Mouse (Mus musculus): ENCODE measurements around the gene Wrap53. TPM values are rescaled to one million over a fixed set of nuclear protein-coding genes. Genes with fewer than 3 reads are reported as not detected.
"Not testable (repeated sequence)": the region's sequence is repeated elsewhere in the genome, so short reads cannot be mapped to it uniquely, and the experiment has no call there.

Wrap53 gene
- 10 to 100 TPM; 11.8 to 14.3 TPM for total RNA-seq (2021)

GRCm38 (mm10) chr11:69580091-69580514 is at the start of gene Wrap53, which contains the start of gene Trp53:
TSS of gene Wrap53 (minus strand) at chr11:69580255.
TSS of gene Trp53 (plus strand) at chr11:69580359.
- peak; percentile 87 to 89 for DNase-seq

GRCm38 (mm10) chr11:69629802-69630201 is 49.7 kb upstream of the Wrap53 start:
- no peak for DNase-seq

GRCm38 (mm10) chr11:69628286-69628685 is 48.2 kb upstream of the Wrap53 start:
- DNase-seq: peak; percentile 50 to 64

- not testable (repeated sequence) for DNase-seq
These were observed 44.3 kb upstream of the Wrap53 start for GRCm38 (mm10) chr11:69624339-69624738.

- DNase-seq: no peak
These were observed 43.0 kb upstream of the Wrap53 start for GRCm38 (mm10) chr11:69623006-69623405.

GRCm38 (mm10) chr11:69622406-69622805 is 42.4 kb upstream of the Wrap53 start:
- DNase-seq: no peak

GRCm38 (mm10) chr11:69621571-69622268 is 41.7 kb upstream of the Wrap53 start, which contains the start of gene Sat2:
TSS of gene Sat2 (plus strand) at chr11:69622024.
- peak; percentile 48 to 50 for DNase-seq

GRCm38 (mm10) chr11:69620394-69621081 is 40.5 kb upstream of the Wrap53 start:
- no peak for DNase-seq

- no peak for DNase-seq
These were observed 37.8 kb upstream of the Wrap53 start, which contains the start of gene Shbg for GRCm38 (mm10) chr11:69617805-69618204. TSS of gene Shbg (minus strand) at chr11:69617905.

GRCm38 (mm10) chr11:69616781-69617180 is 36.7 kb upstream of the Wrap53 start:
- DNase-seq: no peak

- DNase-seq: not testable (repeated sequence)
These were observed 34.2 kb upstream of the Wrap53 start for GRCm38 (mm10) chr11:69614257-69614588.

- DNase-seq: peak; percentile 73 to 78
These were observed 33.6 kb upstream of the Wrap53 start for GRCm38 (mm10) chr11:69613553-69614256.

GRCm38 (mm10) chr11:69610899-69611298 is 30.8 kb upstream of the Wrap53 start:
- DNase-seq: no peak

GRCm38 (mm10) chr11:69609416-69609815 is 29.4 kb upstream of the Wrap53 start:
- no peak for DNase-seq

- DNase-seq: no peak
These were observed 28.5 kb upstream of the Wrap53 start for GRCm38 (mm10) chr11:69608525-69608924.

GRCm38 (mm10) chr11:69606832-69607231 is 26.8 kb upstream of the Wrap53 start:
- DNase-seq: no peak

GRCm38 (mm10) chr11:69606491-69606795 is 26.4 kb upstream of the Wrap53 start:
- DNase-seq: no peak

- DNase-seq: peak; percentile 85
These were observed 25.9 kb upstream of the Wrap53 start, which contains the start of gene Atp1b2 for GRCm38 (mm10) chr11:69605726-69606490. TSS of gene Atp1b2 (minus strand) at chr11:69605942.

- peak in 1 of 2 experiments; percentile 53 for DNase-seq
These were observed 25.0 kb upstream of the Wrap53 start for GRCm38 (mm10) chr11:69604795-69605664.

- no peak for DNase-seq
These were observed 24.3 kb upstream of the Wrap53 start for GRCm38 (mm10) chr11:69604347-69604746.

- no peak for DNase-seq
These were observed 23.5 kb upstream of the Wrap53 start for GRCm38 (mm10) chr11:69603516-69603915.

Data from layer of hippocampus, postnatal 36 days (tissue).